Mouse (Mus musculus) CH12.LX (cell line): ENCODE results near the gene Sec1. TPM values are rescaled to one million over a fixed set of nuclear protein-coding genes. Genes with fewer than 3 reads are reported as not detected.
A peak's percentile ranks its signal among the peaks of the same experiment; 100 is the strongest.

ENCODE experiments used
- DNase-seq: peaks from one replicate; pipeline ENCODE4 v3.0.0-alpha.2; 2013; ENCODE audit errors: extremely low read depth
- H3K27ac ChIP-seq: 2 replicates; pipeline ENCODE4 v1.5.1; 2012; ENCODE audit warnings: low read depth, mild to moderate bottlenecking, control low read depth, moderate library complexity; ENCODE audit not compliant: insufficient read depth
- H3K27me3 ChIP-seq: replicated peaks from 2 replicates; pipeline ENCODE3; 2012; ENCODE audit warnings: inconsistent platforms
- H3K36me3 ChIP-seq, 2 experiments: replicated peaks in 1 of 2; 2 replicates each; pipeline versions ENCODE3 to v1.6.1; 2012; ENCODE audit warnings: inconsistent platforms in 1 of 2, low read length in 1 of 2, mild to moderate bottlenecking in 1 of 2, mixed read lengths in 1 of 2, moderate library complexity in 1 of 2; ENCODE audit not compliant: control insufficient read depth in 1 of 2, insufficient read depth in 1 of 2
- H3K4me1 ChIP-seq, 2 experiments: 2 replicates each; pipeline ENCODE4 v1.6.1; 2012; ENCODE audit warnings: inconsistent platforms in 1 of 2, moderate library complexity in 1 of 2; ENCODE audit not compliant: insufficient read depth in 2 of 2, control insufficient read depth in 1 of 2
- H3K4me2 ChIP-seq: 2 replicates; pipeline ENCODE4 v1.6.1; 2012; ENCODE audit warnings: low read depth, mild to moderate bottlenecking, control low read depth; ENCODE audit not compliant: poor library complexity, insufficient read depth, severe bottlenecking
- H3K4me3 ChIP-seq, 3 experiments: fragments of 150-350 bp in 1 of 3; sonication (generic) in 1 of 3; replicated peaks in 1 of 3; 2 replicates each; pipeline versions ENCODE3 to v1.5.1; 2011 to 2012; ENCODE audit warnings: low read depth in 2 of 3, low read length in 2 of 3, mild to moderate bottlenecking in 2 of 3, moderate library complexity in 2 of 3, control low read depth in 1 of 3, improper control_type of control experiment in 1 of 3, inconsistent platforms in 1 of 3, mixed read lengths in 1 of 3; ENCODE audit not compliant: poor library complexity in 1 of 3
- H3K79me2 ChIP-seq: replicated peaks from 2 replicates; pipeline ENCODE4 v1.6.1; 2012; ENCODE audit warnings: mild to moderate bottlenecking, moderate library complexity; ENCODE audit not compliant: control insufficient read depth, poor library complexity, insufficient read depth, severe bottlenecking; ENCODE audit errors: extremely low read depth
- H3K9ac ChIP-seq: 2 replicates; pipeline ENCODE4 v1.6.1; 2012; ENCODE audit warnings: low read depth, mild to moderate bottlenecking, control low read depth, moderate library complexity; ENCODE audit not compliant: insufficient read depth
- H3K9me3 ChIP-seq: replicated peaks from 2 replicates; pipeline ENCODE3; 2012; ENCODE audit warnings: low read length, inconsistent platforms, mixed read lengths
- BHLHE40 ChIP-seq: IDR thresholded peaks from 2 replicates; pipeline ENCODE4 v1.6.1; 2011; ENCODE audit warnings: mild to moderate bottlenecking, low read depth, low read length, improper control_type of control experiment
- CHD1 ChIP-seq: IDR thresholded peaks from 2 replicates; pipeline ENCODE4 v1.6.1; 2012; ENCODE audit warnings: low read depth, low read length, improper control_type of control experiment, inconsistent platforms
- ETS1 ChIP-seq: conservative IDR thresholded peaks from 2 replicates; pipeline ENCODE4 v1.6.1; 2012; ENCODE audit warnings: low read depth, mild to moderate bottlenecking, inconsistent platforms, low read length, improper control_type of control experiment, moderate library complexity
- GABPA ChIP-seq: IDR thresholded peaks from 2 replicates; pipeline ENCODE4 v1.6.1; 2012; ENCODE audit warnings: low read depth, low read length, improper control_type of control experiment, inconsistent platforms; ENCODE audit not compliant: insufficient replicate concordance
- HCFC1 ChIP-seq: IDR thresholded peaks from 2 replicates; pipeline ENCODE4 v1.6.1; 2012; ENCODE audit warnings: low read depth, mild to moderate bottlenecking, inconsistent platforms, low read length, improper control_type of control experiment
- IRF4 ChIP-seq: IDR thresholded peaks from 2 replicates; pipeline ENCODE4 v1.6.1; 2014; ENCODE audit warnings: low read depth, mild to moderate bottlenecking, inconsistent platforms, low read length, improper control_type of control experiment
- KAT2A ChIP-seq: IDR thresholded peaks from 2 replicates; pipeline ENCODE4 v1.6.1; 2012; ENCODE audit warnings: low read length, improper control_type of control experiment, inconsistent platforms; ENCODE audit not compliant: insufficient replicate concordance
- MAX ChIP-seq: IDR thresholded peaks from 2 replicates; pipeline ENCODE4 v1.6.1; 2011; ENCODE audit warnings: low read length, improper control_type of control experiment
- MYC ChIP-seq: IDR thresholded peaks from 2 replicates; pipeline ENCODE4 v1.6.1; 2011; ENCODE audit warnings: low read depth, mild to moderate bottlenecking, improper control_type of control experiment, low read length
- NELFE ChIP-seq: IDR thresholded peaks from 2 replicates; pipeline ENCODE4 v1.6.1; 2011; ENCODE audit warnings: low read depth, low read length, improper control_type of control experiment
- PAX5 ChIP-seq: IDR thresholded peaks from 2 replicates; pipeline ENCODE4 v1.6.1; 2012; ENCODE audit warnings: low read length, inconsistent platforms, mixed read lengths
- POLR2AphosphoS2 ChIP-seq: IDR thresholded peaks from 2 replicates; pipeline ENCODE4 v1.6.1; 2011; ENCODE audit warnings: low read depth, low read length, improper control_type of control experiment
- RCOR1 ChIP-seq: conservative IDR thresholded peaks from 2 replicates; pipeline ENCODE4 v1.6.1; 2012; ENCODE audit warnings: low read depth, mild to moderate bottlenecking, inconsistent platforms, low read length, improper control_type of control experiment
- SIN3A ChIP-seq: IDR thresholded peaks from 2 replicates; pipeline ENCODE4 v1.6.1; 2012; ENCODE audit warnings: low read length, improper control_type of control experiment, inconsistent platforms
- USF1 ChIP-seq: IDR thresholded peaks from 2 replicates; pipeline ENCODE4 v1.6.1; 2014; ENCODE audit warnings: low read depth, mild to moderate bottlenecking, inconsistent platforms, low read length, improper control_type of control experiment
- ZKSCAN1 ChIP-seq: IDR thresholded peaks from 2 replicates; pipeline ENCODE4 v1.6.1; 2012; ENCODE audit warnings: low read depth, inconsistent platforms, low read length, improper control_type of control experiment, borderline replicate concordance
- ZMIZ1 ChIP-seq: IDR thresholded peaks from 2 replicates; pipeline ENCODE4 v1.6.1; 2012; ENCODE audit warnings: low read depth, mild to moderate bottlenecking, inconsistent platforms, low read length, improper control_type of control experiment
- dilution Hi-C: fragments of 300-500 bp; cut with MboI; formaldehyde crosslinking; loops from 2 replicates; pipeline ENCODE4 v1.14.3; 2020; ENCODE audit warnings: low sequenced_read_pairs; ENCODE audit not compliant: extremely low pct_unique_long_range_greater_than_20kb, extremely low pct_ligation_motif_present
- in situ Hi-C: fragments of 300-500 bp; cut with MboI; formaldehyde crosslinking; loops from 3 replicates; pipeline ENCODE4 v1.14.3; 2019; ENCODE audit warnings: low sequenced_read_pairs, low pct_ligation_motif_present, low pct_unique_long_range_greater_than_20kb, mixed read lengths
- polyA plus RNA-seq: library from polyadenylated mRNA; unstranded; fragments of >175 nt; gene quantifications from 2 replicates; pipeline ENCODE4 v1.2.1, GENCODE M21; 2012; ENCODE audit warnings: low read depth; ENCODE audit not compliant: insufficient read length
- total RNA-seq, 2 experiments: library from RNA; depleted of rRNA; stranded (reverse); fragments of 300-350 nt in 1 of 2; fragments of >200 nt in 1 of 2; gene quantifications; 2 replicates each; pipeline ENCODE4 v1.2.3; 2012 to 2014

The Sec1 gene
- total and polyA plus RNA-seq, 3 experiments, result 0.08 to 0.33 (median 0.26) TPM

DNA sequence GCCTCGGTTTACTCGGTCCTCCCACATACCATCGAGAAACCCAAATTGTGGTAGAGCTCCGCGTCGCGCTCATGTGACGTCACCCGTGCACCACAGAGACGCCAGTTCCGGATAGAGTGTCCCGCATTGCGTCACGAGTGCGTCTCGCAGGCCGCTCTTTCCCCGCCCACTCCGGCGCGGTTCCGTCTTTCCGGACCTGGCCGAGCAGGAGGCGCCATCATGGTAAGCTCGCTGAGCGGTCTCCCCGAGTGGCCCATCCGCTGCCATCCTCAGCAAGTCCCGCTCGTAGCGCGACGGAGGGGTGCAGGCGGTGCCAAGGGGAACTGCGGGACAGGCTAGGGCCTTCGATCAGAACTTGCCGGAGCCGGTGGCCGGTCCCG lies 23.7 kb upstream of the Sec1 start, which contains the start of gene Sphk2 (continued):
- TF ChIP-seq BHLHE40 (peak; percentile 25; the same call in 1 of the 2 replicates), HCFC1 (peak; percentile 98), KAT2A (peak; percentile 97)
- TF ChIP-seq, all 38 proteins: peak for 20

- in situ Hi-C loops (no loop called here), dilution Hi-C loops (no loop called here)
- H3K27ac ChIP-seq, result peak overlapping the region; percentile 55
- peak overlapping the region; percentile 77 to 100 (median 92) for H3K4me3 ChIP-seq
- H3K79me2 ChIP-seq, result peaks cover 47% of the 10 kb centered on the region
- H3K27me3 ChIP-seq, result no peaks in the 10 kb centered on the region
- H3K9me3 ChIP-seq, result no peaks in the 10 kb centered on the region
- peaks cover 7 to 44% of the 10 kb centered on the region in 2 experiments; a peak in 3 of 4 replicates for H3K4me1 ChIP-seq
- no peak for TF ChIP-seq NELFE
- no peak for TF ChIP-seq GABPA
- no peak for TF ChIP-seq ZMIZ1
- no peak for TF ChIP-seq CHD1
- no peak for TF ChIP-seq MAX
- TF ChIP-seq PAX5, result no peak
- TF ChIP-seq RCOR1, result no peak
- no peak for TF ChIP-seq SIN3A
- no peak for TF ChIP-seq USF1
- TF ChIP-seq ZKSCAN1, result no peak
- no peak for TF ChIP-seq KAT2A
- TF ChIP-seq POLR2AphosphoS2, result no peak
- no peak for TF ChIP-seq ETS1
- no peak for TF ChIP-seq IRF4
- no peak for TF ChIP-seq MYC
- no peak for TF ChIP-seq BHLHE40
- peaks cover 46 to 64% of the 10 kb centered on the region in 2 experiments for H3K36me3 ChIP-seq
- no peak for DNase-seq
- H3K4me2 ChIP-seq, result peak overlapping the region; percentile 89
- peak overlapping the region; percentile 91 for H3K9ac ChIP-seq
Measured at GRCm38 (mm10) chr7:45716952-45717917, 23.0 kb upstream of the Sec1 start.
